Mouse (Mus musculus): Measurements from ENCODE around the gene Cdhr3. TPM values are rescaled to one million over a fixed set of nuclear protein-coding genes. Genes with fewer than 3 reads are reported as not detected.

Cdhr3 gene
- not detected for polyA plus RNA-seq (2014; fragmentation: Illumina TruSeq; extraction: RNeasy Lipid Tissue Mini Kit (QIAGEN cat#74804); ENCODE audit: low read depth, low replicate concordance)

DNA sequence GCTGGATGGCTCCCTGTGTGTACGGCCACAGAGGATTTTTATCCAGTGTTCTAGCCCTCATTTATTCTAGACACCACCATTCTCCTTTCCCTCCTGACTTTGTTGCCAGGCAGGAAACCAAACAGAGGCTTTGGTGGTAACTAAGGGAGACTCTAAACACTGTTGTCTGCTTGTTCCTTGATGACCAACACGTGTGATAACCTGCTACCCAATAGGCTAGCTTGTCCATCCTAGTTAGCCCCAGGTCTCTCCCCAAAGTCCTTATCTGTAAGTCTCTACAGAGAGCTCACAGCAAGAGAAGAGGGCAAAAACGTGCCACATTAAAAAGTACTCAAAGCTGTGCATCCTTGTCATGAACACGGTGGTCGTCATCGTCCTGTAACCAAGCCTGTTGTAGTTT, at the start of gene Cdhr3:
Gene Cdhr3 (minus strand): TSS at position 101 of the 400 bp plus-strand sequence.

Other genes with a start within 250 kb of the Cdhr3 start
- gene Sypl, start 139.0 kb downstream of the Cdhr3 start, polyA plus RNA-seq (2014; fragmentation: Illumina TruSeq; extraction: RNeasy Lipid Tissue Mini Kit (QIAGEN cat#74804); ENCODE audit: low read depth, low replicate concordance), result 485 TPM
- gene Atxn7l1, start 54.8 kb upstream of the Cdhr3 start, polyA plus RNA-seq (2014; fragmentation: Illumina TruSeq; extraction: RNeasy Lipid Tissue Mini Kit (QIAGEN cat#74804); ENCODE audit: low read depth, low replicate concordance), result 19.0 TPM

Measured in kidney, adult 10 weeks (tissue).